Mouse (Mus musculus) heart, adult 18-20 months (tissue): ENCODE measurements at regions not wholly inside any gene's neighbourhood (a gene's known extent, or its start where the extent isn't known, plus 50 kb on each side); places are given as distances from the start of the nearest gene placed in this dataset.

Experiments
- DNase-seq, 2 experiments: peaks; one replicate each; pipeline ENCODE4 v3.0.0; 2021 to 2022; ENCODE audit warnings: mixed read lengths in 1 of 2

- DNase-seq = no peak
Observed at GRCm38 (mm10) chr1:69212896-69213500, 105.1 kb upstream of the Erbb4 start.

- DNase-seq = no peak
Observed at GRCm38 (mm10) chr1:69202745-69203144, 94.9 kb upstream of the Erbb4 start.

GRCm38 (mm10) chr1:69165202-69165601 lies 57.3 kb upstream of the Erbb4 start:
- DNase-seq = no peak
